Mouse (Mus musculus) spleen, embryonic (tissue): Measurements from ENCODE around the gene Scamp4.
"Not testable (repeated sequence)": the region's sequence is repeated elsewhere in the genome, so short reads cannot be mapped to it uniquely, and the experiment has no call there.

Source experiments
- CTCF ChIA-PET: fragments of 350-600 bp; sonication (Branson Sonifier 250); formaldehyde crosslinking; loops from one replicate; lab custom pipeline; 2022; lab: Charles Lee

The Scamp4 gene

GRCm38 (mm10) chr10:80577195-80578130 lies 25.2 kb upstream of the Scamp4 start, which contains the start of gene Klf16:
Klf16 (minus strand) TSS chr10:80577321.
- CTCF ChIA-PET = interaction anchor here (0.6 to 0.9 kb wide), 2 partner anchors 16 to 124 kb away, joined by 3 read pairs; partner anchors contain the start of gene Rexo1

GRCm38 (mm10) chr10:80578131-80578750 lies 24.4 kb upstream of the Scamp4 start:
- CTCF ChIA-PET = interaction anchor here (0.6 to 1.6 kb wide), 6 partner anchors 12 to 150 kb away, joined by 3 read pairs; partner anchors contain the start of gene Rexo1

GRCm38 (mm10) chr10:80578911-80579310 lies 23.8 kb upstream of the Scamp4 start:
- CTCF ChIA-PET = interaction anchor here (0.6 to 1.6 kb wide), 4 partner anchors 12 to 151 kb away, joined by 3 read pairs; no protein-coding TSS in a partner anchor

GRCm38 (mm10) chr10:80583047-80583446 lies 19.6 kb upstream of the Scamp4 start:
- CTCF ChIA-PET = no interaction called here

GRCm38 (mm10) chr10:80584045-80584488 lies 18.6 kb upstream of the Scamp4 start:
- CTCF ChIA-PET = interaction anchor here (0.6 to 0.9 kb wide), 2 partner anchors 87 to 151 kb away, joined by 3 to 18 read pairs; no protein-coding TSS in a partner anchor

- CTCF ChIA-PET = interaction anchor here (0.5 to 0.9 kb wide), 3 partner anchors 33 to 150 kb away, joined by 3 to 18 read pairs (median 4); no protein-coding TSS in a partner anchor
Observed at GRCm38 (mm10) chr10:80584642-80585552, 17.8 kb upstream of the Scamp4 start.

GRCm38 (mm10) chr10:80585581-80585980 lies 17.1 kb upstream of the Scamp4 start:
- CTCF ChIA-PET = interaction anchor here (0.5 kb wide), 1 partner anchor 33 kb away, joined by 4 read pairs; no protein-coding TSS in a partner anchor

GRCm38 (mm10) chr10:80586407-80587304 lies 16.0 kb upstream of the Scamp4 start:
- CTCF ChIA-PET = interaction anchor here (0.6 kb wide), 1 partner anchor 56 kb away, joined by 3 read pairs; no protein-coding TSS in a partner anchor

GRCm38 (mm10) chr10:80587305-80587657 lies 15.4 kb upstream of the Scamp4 start:
- CTCF ChIA-PET = no interaction called here

- CTCF ChIA-PET = interaction anchor here (0.6 kb wide), 1 partner anchor 22 kb away, joined by 3 read pairs; no protein-coding TSS in a partner anchor
Observed at GRCm38 (mm10) chr10:80589127-80589878, 13.4 kb upstream of the Scamp4 start.

GRCm38 (mm10) chr10:80589879-80590854 lies 12.5 kb upstream of the Scamp4 start, which contains the start of gene Abhd17a:
Abhd17a (minus strand) TSS chr10:80590341.
- CTCF ChIA-PET = interaction anchor here (0.6 kb wide), 1 partner anchor 23 kb away, joined by 3 read pairs; no protein-coding TSS in a partner anchor

- CTCF ChIA-PET = no interaction called here
Observed at GRCm38 (mm10) chr10:80596318-80596717, 6.4 kb upstream of the Scamp4 start.

GRCm38 (mm10) chr10:80603364-80603763 lies 692 bp downstream of the Scamp4 start:
- CTCF ChIA-PET = interaction anchor here (0.6 to 0.7 kb wide), 3 partner anchors 15 to 284 kb away, joined by 3 to 7 read pairs (median 3); no protein-coding TSS in a partner anchor

GRCm38 (mm10) chr10:80604001-80604509 lies 1.4 kb downstream of the Scamp4 start:
- CTCF ChIA-PET = no interaction called here

GRCm38 (mm10) chr10:80604988-80605387 lies 2.3 kb downstream of the Scamp4 start:
- CTCF ChIA-PET = no interaction called here

GRCm38 (mm10) chr10:80605721-80606120 lies 3.0 kb downstream of the Scamp4 start, which contains the start of gene Gm49322:
Gm49322 (plus strand) TSS chr10:80606021.
- CTCF ChIA-PET = not testable (repeated sequence)

GRCm38 (mm10) chr10:80606306-80606705 lies 3.6 kb downstream of the Scamp4 start:
- CTCF ChIA-PET = no interaction called here
